Mouse (Mus musculus) liver, adult 2 months (tissue): ENCODE results near the gene Sh3rf3.

Experiments
- CTCF ChIP-seq: fragments of 200-500 bp; IDR thresholded peaks from 2 replicates; pipeline ENCODE4 v1.5.1; 2011; ENCODE audit warnings: low read depth, low read length, control low read depth
- POLR2A ChIP-seq: fragments of 200-500 bp; IDR thresholded peaks from 2 replicates; pipeline ENCODE4 v1.6.1; 2011; ENCODE audit warnings: low read length, control low read depth; ENCODE audit not compliant: insufficient read depth; ENCODE audit errors: extremely low read depth

DNA sequence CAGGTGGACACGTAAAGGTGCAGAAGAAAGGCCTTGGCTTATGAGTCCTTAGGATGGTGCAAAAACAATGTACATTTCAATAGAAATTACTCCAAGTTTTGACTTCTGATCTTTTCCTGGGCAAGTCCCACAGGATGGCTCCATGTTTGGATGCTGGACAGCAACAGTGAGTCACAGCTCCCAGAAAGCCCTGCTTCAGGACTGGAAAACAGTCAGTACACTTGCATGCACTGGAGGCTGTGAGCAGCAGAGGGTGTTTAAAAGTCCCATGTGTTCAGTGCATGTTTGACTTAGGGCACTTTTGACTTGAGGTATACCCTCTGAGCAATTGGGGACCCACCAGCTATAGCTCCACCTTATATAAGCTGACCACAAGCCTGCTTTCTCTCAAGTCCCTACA is 56.7 kb downstream of the Sh3rf3 start:
- TF ChIP-seq POLR2A (no peak), CTCF (no peak)
